Mouse (Mus musculus) cerebellum, adult 2 months (tissue): ENCODE results near the gene D430041D05Rik.

Experiments used
- CTCF ChIP-seq: fragments of 200-500 bp; IDR thresholded peaks from 2 replicates; pipeline ENCODE4 v1.5.1; 2011; ENCODE audit warnings: low read depth, mild to moderate bottlenecking, control low read depth, low read length, moderate library complexity, borderline replicate concordance; ENCODE audit not compliant: insufficient read depth
- POLR2A ChIP-seq: fragments of 200-500 bp; IDR thresholded peaks from 2 replicates; pipeline ENCODE4 v1.6.1; 2011; ENCODE audit warnings: low read length, control low read depth, borderline replicate concordance; ENCODE audit not compliant: insufficient read depth

DNA sequence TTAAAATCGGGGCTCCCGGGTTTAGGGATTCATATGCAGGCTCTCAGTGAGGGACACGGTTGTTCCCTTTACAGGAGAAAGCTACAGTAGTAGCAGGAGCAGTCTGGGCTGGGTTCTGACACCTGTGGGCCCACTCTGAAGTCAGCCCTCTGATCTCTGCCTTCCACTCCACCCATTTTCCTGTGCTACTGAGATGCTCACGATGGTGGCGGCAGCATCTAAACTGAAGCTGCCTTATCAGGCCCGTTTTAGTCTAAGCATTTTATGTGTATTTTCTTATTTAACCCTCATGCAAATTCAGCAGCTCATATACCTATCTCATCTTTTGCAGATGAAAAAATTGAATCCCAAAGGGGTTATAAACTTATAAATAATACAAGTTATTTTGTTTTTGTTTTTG is 306.0 kb downstream of the D430041D05Rik start:
- TF ChIP-seq POLR2A (no peak), CTCF (no peak)
